Mouse (Mus musculus) forebrain, embryonic 12.5 days (tissue): ENCODE measurements around the gene Dppa1. TPM values are rescaled to one million over a fixed set of nuclear protein-coding genes. Genes with fewer than 3 reads are reported as not detected.

Experiments used
- ATAC-seq: fragments of 200-750 bp; cut with Nextera tagmentation; 2 replicates; pipeline ENCODE4 v1.8.0; 2017; ENCODE audit warnings: moderate TSS enrichment; ENCODE audit not compliant: low FRiP score
- H3K27ac ChIP-seq: fragments of 300-500 bp; sonication (generic); 2 replicates; pipeline ENCODE4 v1.5.1; 2016; ENCODE audit warnings: mild to moderate bottlenecking
- H3K27me3 ChIP-seq: fragments of 300-500 bp; sonication (generic); 2 replicates; pipeline ENCODE4 v1.6.1; 2016; ENCODE audit warnings: mild to moderate bottlenecking
- H3K36me3 ChIP-seq: fragments of 300-500 bp; sonication (generic); replicated peaks from 2 replicates; pipeline ENCODE4 v1.6.1; 2016; ENCODE audit warnings: mild to moderate bottlenecking
- H3K4me1 ChIP-seq: fragments of 300-500 bp; sonication (generic); 2 replicates; pipeline ENCODE4 v1.6.1; 2016
- H3K4me2 ChIP-seq: fragments of 300-500 bp; sonication (generic); 2 replicates; pipeline ENCODE4 v1.6.1; 2016; ENCODE audit warnings: mild to moderate bottlenecking, moderate library complexity
- H3K4me3 ChIP-seq: fragments of 300-500 bp; sonication (generic); replicated peaks from 2 replicates; pipeline ENCODE4 v1.5.1; 2016; ENCODE audit warnings: mild to moderate bottlenecking
- H3K9ac ChIP-seq: fragments of 300-500 bp; sonication (generic); 2 replicates; pipeline ENCODE4 v1.6.1; 2016; ENCODE audit warnings: mild to moderate bottlenecking
- H3K9me3 ChIP-seq: fragments of 300-500 bp; sonication (generic); 2 replicates; pipeline ENCODE4 v1.6.1; 2016
- WGBS: fragments of 180-500 bp; shearing (Covaris S2); methylation state at CpG from one replicate; pipeline ENCODE4 v1.1.7; 2016; 5-methylcytosine and 5-hydroxymethylcytosine counted together
- polyA plus RNA-seq: library from polyadenylated mRNA; unstranded; fragments of >200 nt; fragmentation: Nextera tagmentation; extraction: Ambion mirVana; gene quantifications from 2 replicates; pipeline ENCODE4 v1.2.1, GENCODE M21; 2016

Gene Dppa1
- polyA plus RNA-seq, 1 experiment from 2014 or later: not detected

DNA sequence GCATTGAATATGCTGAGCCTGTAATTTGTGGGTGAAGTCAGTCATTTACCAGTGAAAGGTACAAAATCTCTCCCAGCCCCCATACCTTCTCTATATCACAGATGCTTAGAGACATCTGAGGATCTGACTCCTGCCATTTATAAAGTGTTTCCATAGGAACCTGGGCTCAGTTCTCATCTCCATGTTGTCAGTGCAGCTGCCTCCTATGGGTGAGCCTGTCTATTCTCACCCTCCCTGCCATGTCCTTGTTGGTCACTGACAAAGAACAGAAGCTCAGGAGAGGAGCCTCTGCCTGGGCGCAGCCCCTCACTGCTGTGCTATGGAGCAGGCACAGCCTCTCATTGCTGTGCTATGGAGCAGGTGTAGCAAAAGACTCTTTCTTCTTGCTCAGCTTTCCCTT lies 9.1 kb downstream of the Dppa1 start:
- Histone ChIP-seq H3K27me3 (no peaks in the 10 kb centered on the region), H3K36me3 (no peaks in the 10 kb centered on the region), H3K4me1 (no peaks in the 10 kb centered on the region), H3K4me3 (no peak overlapping the region), H3K9me3 (no peaks in the 10 kb centered on the region), H3K27ac (no peak overlapping the region), H3K9ac (no peak overlapping the region), H3K4me2 (no peak overlapping the region)
- no peak for ATAC-seq
- WGBS: 88% methylated on average over 1 of the region's 1 CpGs

GRCm38 (mm10) chr11:46592416-46592815 lies 36.6 kb downstream of the Dppa1 start:
- H3K4me2 ChIP-seq: no peak overlapping the region
- ATAC-seq: no peak
- H3K27me3 ChIP-seq: no peaks in the 10 kb centered on the region
- H3K4me1 ChIP-seq: no peaks in the 10 kb centered on the region
- no peaks in the 10 kb centered on the region for H3K36me3 ChIP-seq
- no peak overlapping the region for H3K4me3 ChIP-seq
- 92% methylated on average over 2 of the region's 2 CpGs for WGBS
- no peak overlapping the region for H3K9ac ChIP-seq
- H3K9me3 ChIP-seq: no peaks in the 10 kb centered on the region
- H3K27ac ChIP-seq: no peak overlapping the region

DNA sequence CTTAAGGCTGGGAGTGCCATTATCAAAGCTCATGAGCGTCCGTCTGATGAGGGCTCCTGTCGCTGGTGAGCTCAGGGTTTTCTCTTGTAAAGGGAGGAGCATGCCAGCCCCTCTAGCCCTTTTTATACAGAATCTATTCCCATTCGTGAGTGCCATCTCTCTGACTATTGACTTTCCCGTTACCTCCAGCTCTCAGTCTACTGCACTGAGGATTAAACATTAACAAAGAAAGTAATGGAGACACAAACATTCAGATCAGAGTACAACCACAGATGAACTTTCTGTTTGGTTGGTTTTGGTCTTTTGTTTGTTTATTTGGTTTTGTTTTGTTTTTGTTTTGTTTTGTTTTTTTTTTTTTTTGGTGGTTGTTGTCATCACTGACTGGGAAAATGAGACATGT lies 46.3 kb downstream of the Dppa1 start:
- H3K27ac ChIP-seq: no peak overlapping the region
- H3K9me3 ChIP-seq: no peaks in the 10 kb centered on the region
- no peaks in the 10 kb centered on the region for H3K4me1 ChIP-seq
- H3K9ac ChIP-seq: no peak overlapping the region
- no peaks in the 10 kb centered on the region for H3K36me3 ChIP-seq
- H3K4me2 ChIP-seq: no peak overlapping the region
- ATAC-seq: no peak
- 77% methylated on average over 5 of the region's 5 CpGs for WGBS
- no peak overlapping the region for H3K4me3 ChIP-seq
- no peaks in the 10 kb centered on the region for H3K27me3 ChIP-seq

- WGBS: 90% methylated on average over 3 of the region's 3 CpGs
- ATAC-seq: no peak
These were observed 48.6 kb downstream of the Dppa1 start for GRCm38 (mm10) chr11:46580428-46580827.

GRCm38 (mm10) chr11:46578771-46579281 lies 50.2 kb downstream of the Dppa1 start:
- 71% methylated on average over 5 of the region's 5 CpGs for WGBS
- H3K27ac ChIP-seq: no peak overlapping the region
- H3K9me3 ChIP-seq: no peaks in the 10 kb centered on the region
- no peaks in the 10 kb centered on the region for H3K4me1 ChIP-seq
- H3K36me3 ChIP-seq: no peaks in the 10 kb centered on the region
- H3K9ac ChIP-seq: no peak overlapping the region
- no peaks in the 10 kb centered on the region for H3K27me3 ChIP-seq
- ATAC-seq: no peak
- no peak overlapping the region for H3K4me2 ChIP-seq
- no peak overlapping the region for H3K4me3 ChIP-seq

More at GRCm38 (mm10) chr11:46580428-46580827, 48.6 kb downstream of the Dppa1 start:
- H3K36me3 ChIP-seq: no peaks in the 10 kb centered on the region
- H3K27ac ChIP-seq: no peak overlapping the region
- H3K4me3 ChIP-seq: no peak overlapping the region
- no peaks in the 10 kb centered on the region for H3K4me1 ChIP-seq
- no peaks in the 10 kb centered on the region for H3K27me3 ChIP-seq
- H3K4me2 ChIP-seq: no peak overlapping the region
- H3K9me3 ChIP-seq: no peaks in the 10 kb centered on the region
- H3K9ac ChIP-seq: no peak overlapping the region

GRCm38 (mm10) chr11:46571327-46571726 lies 57.7 kb downstream of the Dppa1 start, which contains the start of gene BC053393:
TSS of gene BC053393 (plus strand) at chr11:46571536.
- Histone ChIP-seq H3K9me3 (no peaks in the 10 kb centered on the region), H3K4me3 (no peak within 1 kb of the TSS), H3K9ac (no peak within 1 kb of the TSS), H3K27ac (no peak within 1 kb of the TSS), H3K4me2 (no peak within 1 kb of the TSS), H3K27me3 (no peaks in the 10 kb centered on the region), H3K4me1 (no peaks in the 10 kb centered on the region), H3K36me3 (no peaks in the 10 kb centered on the region)
- WGBS: 100% methylated on average over 1 of the region's 1 CpGs
- no peak for ATAC-seq

DNA sequence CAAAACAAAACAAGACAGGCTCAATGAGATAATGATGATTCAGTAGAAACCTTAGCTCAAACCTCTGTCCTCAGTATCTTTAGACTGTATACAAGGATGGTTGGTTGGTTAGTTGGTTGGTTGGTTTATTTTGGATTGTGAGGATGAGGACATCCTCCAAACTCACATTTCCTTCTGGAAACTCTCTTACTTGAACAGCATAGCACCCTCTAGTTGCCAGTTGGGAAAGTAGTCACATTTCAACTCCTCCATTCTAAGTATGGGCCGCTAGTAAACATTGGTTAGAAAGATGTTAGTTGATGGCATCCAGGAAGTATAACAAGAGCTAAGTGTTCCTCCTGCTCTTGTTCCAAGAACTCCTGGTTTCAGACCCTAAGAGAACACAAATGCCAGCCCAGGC lies 60.0 kb downstream of the Dppa1 start:
- no peaks in the 10 kb centered on the region for H3K4me1 ChIP-seq
- H3K4me2 ChIP-seq: no peak overlapping the region
- no peaks in the 10 kb centered on the region for H3K36me3 ChIP-seq
- H3K9me3 ChIP-seq: no peaks in the 10 kb centered on the region
- H3K4me3 ChIP-seq: no peak overlapping the region
- no peak overlapping the region for H3K27ac ChIP-seq
- ATAC-seq: no peak
- WGBS: 79% methylated on average over 1 of the region's 1 CpGs
- H3K27me3 ChIP-seq: no peaks in the 10 kb centered on the region
- H3K9ac ChIP-seq: no peak overlapping the region

DNA sequence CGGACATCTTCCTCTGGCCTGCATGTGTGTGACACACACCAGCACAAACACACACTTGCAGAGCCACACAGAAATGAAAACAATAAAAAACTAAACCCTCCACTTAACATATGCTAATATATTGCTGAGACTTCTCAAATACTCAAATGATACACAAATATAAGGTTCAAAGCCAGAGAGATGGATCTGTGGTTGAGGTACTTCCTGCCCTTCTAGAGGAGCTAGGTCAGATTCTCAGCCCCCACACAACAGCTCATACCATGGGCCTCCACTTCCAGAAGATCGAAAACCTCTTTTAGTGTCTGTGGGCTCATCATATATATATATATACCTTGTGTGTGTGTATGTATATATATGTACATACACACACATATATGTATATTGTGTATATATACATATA lies 63.1 kb downstream of the Dppa1 start:
- no peak overlapping the region for H3K27ac ChIP-seq
- H3K36me3 ChIP-seq: no peaks in the 10 kb centered on the region
- no peak overlapping the region for H3K4me2 ChIP-seq
- no peaks in the 10 kb centered on the region for H3K4me1 ChIP-seq
- H3K9me3 ChIP-seq: no peaks in the 10 kb centered on the region
- H3K4me3 ChIP-seq: no peak overlapping the region
- no peak overlapping the region for H3K9ac ChIP-seq
- H3K27me3 ChIP-seq: no peaks in the 10 kb centered on the region
- WGBS: 89% methylated on average over 2 of the region's 2 CpGs
- ATAC-seq: no peak

DNA sequence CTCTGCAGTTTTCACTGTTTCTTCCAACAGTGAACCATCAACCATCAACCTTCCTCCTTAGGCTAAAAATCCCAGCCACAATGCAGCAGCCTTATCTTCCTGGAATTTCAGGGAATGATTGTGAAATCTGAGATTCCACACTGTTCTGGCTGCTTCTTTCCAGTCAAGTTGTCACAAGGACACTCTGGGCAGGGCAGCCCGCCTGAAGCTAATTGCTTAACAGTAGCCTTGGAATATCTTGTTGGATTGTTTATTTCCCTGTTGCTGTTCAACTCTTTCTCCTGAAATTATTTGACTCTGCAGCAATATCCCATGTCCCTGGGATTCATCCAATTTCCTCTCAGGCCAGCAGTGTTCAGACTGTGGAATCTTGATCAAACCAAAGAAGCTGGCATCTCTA lies 64.4 kb downstream of the Dppa1 start:
- Histone ChIP-seq H3K27me3 (no peaks in the 10 kb centered on the region), H3K4me2 (no peak overlapping the region), H3K9me3 (no peaks in the 10 kb centered on the region), H3K36me3 (no peaks in the 10 kb centered on the region), H3K9ac (no peak overlapping the region), H3K4me1 (no peaks in the 10 kb centered on the region), H3K27ac (no peak overlapping the region), H3K4me3 (no peak overlapping the region)
- WGBS: 74% methylated on average over 1 of the region's 1 CpGs
- no peak for ATAC-seq

DNA sequence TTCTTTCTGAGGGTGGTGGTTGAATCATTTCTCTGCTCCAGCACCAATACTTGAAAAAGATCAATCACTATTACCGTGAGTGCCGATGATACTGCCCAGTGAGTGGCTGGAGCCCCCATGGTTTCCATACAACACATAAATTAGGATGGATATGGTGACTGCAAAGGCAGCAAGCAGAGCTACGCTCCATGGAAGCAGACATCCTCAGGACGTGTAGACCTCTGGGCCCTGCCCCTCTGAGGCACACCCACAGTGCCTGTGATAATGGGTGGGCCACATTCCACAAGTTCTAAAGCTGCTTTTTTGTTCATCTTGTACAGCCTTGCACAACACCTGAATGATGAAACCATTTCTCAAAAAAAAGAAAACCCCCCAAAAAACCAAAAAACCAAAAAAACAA lies 68.0 kb downstream of the Dppa1 start:
- Histone ChIP-seq H3K4me1 (no peaks in the 10 kb centered on the region), H3K9ac (no peak overlapping the region), H3K27me3 (no peaks in the 10 kb centered on the region), H3K27ac (no peak overlapping the region), H3K36me3 (no peaks in the 10 kb centered on the region), H3K9me3 (no peaks in the 10 kb centered on the region), H3K4me3 (no peak overlapping the region), H3K4me2 (no peak overlapping the region)
- no peak for ATAC-seq
- 79% methylated on average over 4 of the region's 4 CpGs for WGBS

Other genes with a start within 250 kb of the Dppa1 start
- gene Itk, start 239.7 kb downstream of the Dppa1 start, polyA plus RNA-seq: not detected in 2 replicates
- gene Fam71b, start 232.7 kb downstream of the Dppa1 start, polyA plus RNA-seq: not detected in 2 replicates
- gene Med7, start 192.3 kb downstream of the Dppa1 start, polyA plus RNA-seq: 90.2 and 96.3 TPM in 2 replicates
- 0.24 TPM in 1 of 2 replicates, not detected in the other for gene Havcr2, start 174.3 kb downstream of the Dppa1 start, polyA plus RNA-seq
- gene Gm12169, start 105.0 kb downstream of the Dppa1 start, polyA plus RNA-seq: not detected in 2 replicates
- not detected in 2 replicates for gene BC053393, start 57.7 kb downstream of the Dppa1 start, polyA plus RNA-seq
- gene Timd2, start 77.8 kb upstream of the Dppa1 start, polyA plus RNA-seq: not detected in 2 replicates
- not detected in 2 replicates for gene Havcr1, start 105.8 kb upstream of the Dppa1 start, polyA plus RNA-seq
- 0.42 TPM in 1 of 2 replicates, not detected in the other for gene Timd4, start 181.5 kb upstream of the Dppa1 start, polyA plus RNA-seq